18 mouse cellular contexts compared by ENCODE assay signal in the genomic region with DNA sequence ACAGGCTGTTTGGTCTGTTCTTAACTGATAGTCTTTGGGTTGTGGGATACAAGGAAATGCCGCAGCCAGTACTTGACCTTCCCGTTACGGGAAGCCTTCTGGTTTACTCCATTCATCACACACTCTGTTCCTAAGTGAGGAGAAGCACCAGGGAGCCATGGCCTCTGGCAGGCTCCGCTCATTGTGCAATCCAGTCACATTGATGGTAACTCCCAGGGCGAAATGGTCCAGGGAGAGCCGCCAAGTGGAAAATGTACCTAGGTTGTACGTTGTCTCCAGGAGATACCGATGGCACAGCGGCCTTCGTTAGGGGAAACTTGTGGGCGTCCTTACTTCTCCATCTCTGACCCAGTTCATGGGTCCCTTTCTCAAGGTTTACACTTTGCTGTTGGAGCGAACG.
"Had no signal": no experiment of that assay in that cellular context is flagged by ENCODE, and none has a peak within 500 bp of the region (broad histone marks: within the 10 kb centered on the region; RNA-seq: fewer than 3 reads in every experiment).

No protein-coding gene starts in this region.

- H3K9ac ChIP-seq: limb, embryonic 12.5 days; limb, embryonic 15.5 days; liver, embryonic 13.5 days had no signal

- H3K27ac ChIP-seq: limb, embryonic 12.5 days; limb, embryonic 15.5 days; liver, embryonic 13.5 days; stomach, postnatal 0 days had no signal

- H3K9me3 ChIP-seq: limb, embryonic 12.5 days; limb, embryonic 15.5 days; liver, embryonic 13.5 days had no signal

- H3K4me1 ChIP-seq: limb, embryonic 15.5 days; liver, embryonic 13.5 days had no signal

- H3K36me3 ChIP-seq: limb, embryonic 12.5 days; limb, embryonic 15.5 days; liver, embryonic 13.5 days had no signal

- H3K4me3 ChIP-seq: limb, embryonic 12.5 days; limb, embryonic 15.5 days; liver, embryonic 13.5 days had no signal

- H3K4me2 ChIP-seq: limb, embryonic 12.5 days; limb, embryonic 15.5 days; liver, embryonic 13.5 days; midbrain, embryonic 11.5 days had no signal

- H3K27me3 ChIP-seq: limb, embryonic 12.5 days; limb, embryonic 15.5 days; liver, embryonic 13.5 days had no signal

- DNase-seq: kidney, postnatal 14 days; kidney, postnatal 4 days; left cerebral cortex, postnatal 4 days; liver, embryonic 13.5 days; lung, adult 2 months; lung, postnatal 14 days; lung, postnatal 4 days; midbrain, embryonic 14.5 days; right cerebral cortex, adult 18-20 months; right cerebral cortex, postnatal 14 days; right cerebral cortex, postnatal 4 days; thymus, adult 2 months; thymus, postnatal 14 days; thymus, postnatal 4 days had no signal
